Mouse (Mus musculus) adrenal gland, postnatal 25 days (tissue): ENCODE data around the gene Rngtt. TPM values are rescaled to one million over a fixed set of nuclear protein-coding genes. Genes with fewer than 3 reads are reported as not detected.
A peak's percentile ranks its signal among the peaks of the same experiment; 100 is the strongest.
"Not testable (repeated sequence)": the region's sequence is repeated elsewhere in the genome, so short reads cannot be mapped to it uniquely, and the experiment has no call there.

ENCODE experiments used
- DNase-seq: peaks from one replicate; pipeline ENCODE4 v3.0.0; 2021; ENCODE audit warnings: mixed read lengths
- total RNA-seq: library from RNA; stranded (reverse); gene quantifications from 2 replicates; pipeline ENCODE4 v1.2.3, GENCODE M21; 2021

Rngtt gene
- total RNA-seq, 1 experiment from 2014 or later: 35.1 TPM

- no peak for DNase-seq
These were observed 828 bp downstream of the Rngtt start for GRCm38 (mm10) chr4:33310840-33311437.

GRCm38 (mm10) chr4:33314150-33314549, 4.0 kb downstream of the Rngtt start:
- DNase-seq: not testable (repeated sequence)

GRCm38 (mm10) chr4:33315840-33316239, 5.7 kb downstream of the Rngtt start:
- DNase-seq: no peak

- no peak for DNase-seq
These were observed 21.0 kb downstream of the Rngtt start for GRCm38 (mm10) chr4:33331147-33331546.

- DNase-seq: no peak
These were observed 22.9 kb downstream of the Rngtt start for GRCm38 (mm10) chr4:33332956-33333455.

- DNase-seq: peak; percentile 23
These were observed 27.9 kb downstream of the Rngtt start for GRCm38 (mm10) chr4:33337999-33338398.

GRCm38 (mm10) chr4:33342877-33343731, 33.0 kb downstream of the Rngtt start:
- no peak for DNase-seq

GRCm38 (mm10) chr4:33343732-33344057, 33.6 kb downstream of the Rngtt start:
- peak; percentile 23 for DNase-seq

- no peak for DNase-seq
These were observed 53.3 kb downstream of the Rngtt start for GRCm38 (mm10) chr4:33363451-33363850.

GRCm38 (mm10) chr4:33374916-33375315, 64.8 kb downstream of the Rngtt start:
- no peak for DNase-seq

GRCm38 (mm10) chr4:33377642-33378041, 67.5 kb downstream of the Rngtt start:
- no peak for DNase-seq

GRCm38 (mm10) chr4:33378894-33379293, 68.8 kb downstream of the Rngtt start:
- DNase-seq: no peak

- DNase-seq: no peak
These were observed 78.8 kb downstream of the Rngtt start for GRCm38 (mm10) chr4:33388899-33389298.

GRCm38 (mm10) chr4:33390660-33391059, 80.5 kb downstream of the Rngtt start:
- no peak for DNase-seq

GRCm38 (mm10) chr4:33393437-33393836, 83.3 kb downstream of the Rngtt start:
- DNase-seq: no peak

GRCm38 (mm10) chr4:33396222-33397176, 86.4 kb downstream of the Rngtt start:
- peak; percentile 80 for DNase-seq

- no peak for DNase-seq
These were observed 95.7 kb downstream of the Rngtt start for GRCm38 (mm10) chr4:33405723-33406293.

GRCm38 (mm10) chr4:33413791-33414190, 103.7 kb downstream of the Rngtt start:
- peak; percentile 5 for DNase-seq

- DNase-seq: no peak
These were observed 104.7 kb downstream of the Rngtt start for GRCm38 (mm10) chr4:33414781-33415180.

GRCm38 (mm10) chr4:33417391-33417790, 107.3 kb downstream of the Rngtt start:
- DNase-seq: no peak

GRCm38 (mm10) chr4:33419644-33420043, 109.5 kb downstream of the Rngtt start:
- no peak for DNase-seq

GRCm38 (mm10) chr4:33428856-33429255, 118.7 kb downstream of the Rngtt start:
- no peak for DNase-seq
